Mouse (Mus musculus) hindbrain, postnatal 0 days (tissue): ENCODE data around the gene Bod1l. TPM values are rescaled to one million over a fixed set of nuclear protein-coding genes. Genes with fewer than 3 reads are reported as not detected.

ENCODE experiments used
- ATAC-seq: fragments of 200-750 bp; cut with Nextera tagmentation; 2 replicates; pipeline ENCODE4 v1.8.0; 2017; ENCODE audit warnings: mild to moderate bottlenecking, moderate TSS enrichment, moderate library complexity
- DNase-seq: peaks from one replicate; pipeline ENCODE4 v3.0.0-alpha.2; 2015; ENCODE audit warnings: low spot score
- H3K27ac ChIP-seq: fragments of 300-500 bp; sonication (generic); 2 replicates; pipeline ENCODE4 v1.5.1; 2014; ENCODE audit warnings: mild to moderate bottlenecking
- H3K27me3 ChIP-seq: fragments of 300-500 bp; sonication (generic); 2 replicates; pipeline ENCODE4 v1.6.1; 2014; ENCODE audit warnings: low read length, mixed read lengths; ENCODE audit not compliant: insufficient read depth
- H3K36me3 ChIP-seq: fragments of 300-500 bp; sonication (generic); 2 replicates; pipeline ENCODE4 v1.6.1; 2014; ENCODE audit warnings: low read length, mixed read lengths; ENCODE audit not compliant: insufficient read depth
- H3K4me1 ChIP-seq: fragments of 300-500 bp; sonication (generic); 2 replicates; pipeline ENCODE4 v1.6.1; 2014; ENCODE audit warnings: antibody characterized with exemption, low read length, mixed read lengths; ENCODE audit not compliant: insufficient read depth
- H3K4me2 ChIP-seq: fragments of 300-500 bp; sonication (generic); 2 replicates; pipeline ENCODE4 v1.6.1; 2014; ENCODE audit warnings: low read depth, mild to moderate bottlenecking, low read length, moderate library complexity, mixed read lengths
- H3K4me3 ChIP-seq: fragments of 300-500 bp; sonication (generic); 2 replicates; pipeline ENCODE4 v1.5.1; 2014; ENCODE audit warnings: low read length
- H3K9ac ChIP-seq: fragments of 300-500 bp; sonication (generic); replicated peaks from 2 replicates; pipeline ENCODE4 v1.6.1; 2014; ENCODE audit warnings: mild to moderate bottlenecking, low read length, moderate library complexity, mixed read lengths
- H3K9me3 ChIP-seq: fragments of 300-500 bp; sonication (generic); 2 replicates; pipeline ENCODE4 v1.6.1; 2016; ENCODE audit warnings: low read length, mixed read lengths
- CTCF ChIP-seq: IDR thresholded peaks from 2 replicates; pipeline ENCODE4 v1.5.1; 2016; ENCODE audit warnings: antibody characterized with exemption, control low read depth, low read depth
- WGBS: fragments of 180-500 bp; shearing (Covaris S2); extraction: QIAGEN DNeasy Blood & Tissue Kit; methylation state at CpG from one replicate; pipeline ENCODE4 v1.1.7; 2014; 5-methylcytosine and 5-hydroxymethylcytosine counted together
- polyA plus RNA-seq: library from polyadenylated mRNA; unstranded; fragments of >200 nt; fragmentation: Nextera tagmentation; extraction: Ambion mirVana; gene quantifications from 2 replicates; pipeline ENCODE4 v1.2.1, GENCODE M21; 2015
- total RNA-seq: library from RNA; depleted of rRNA; stranded (reverse); fragments of >200 nt; gene quantifications from 2 replicates; pipeline ENCODE4 v1.2.3, GENCODE M21; 2014; rRNA removed

Bod1l gene
- total RNA-seq (14.0 and 14.7 TPM in 2 replicates), polyA plus RNA-seq (29.4 and 29.5 TPM in 2 replicates)

DNA sequence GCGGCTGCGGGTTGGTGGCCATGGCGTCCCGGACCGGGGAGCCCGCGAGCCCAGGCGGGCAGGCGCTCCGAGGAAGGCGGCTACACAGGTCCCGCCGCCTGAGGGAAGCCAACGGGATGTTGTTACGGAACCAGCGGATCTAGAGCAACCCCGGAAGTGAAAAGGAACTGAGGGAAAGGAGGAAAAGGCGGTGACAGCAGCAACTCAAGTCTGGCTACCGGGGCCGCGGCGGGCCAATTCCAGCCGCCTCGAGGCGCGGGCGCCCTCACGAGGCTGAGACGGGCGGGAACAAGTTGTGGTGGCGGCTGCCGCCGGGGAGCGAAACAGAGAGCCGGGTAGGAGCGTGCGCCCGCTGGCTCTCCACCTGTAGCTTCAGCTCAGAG lies at the start of gene Bod1l:
Bod1l (minus strand) TSS at position 169 of the 383 bp plus-strand sequence.
- peak within 1 kb of the TSS; percentile 100 for H3K4me3 ChIP-seq
- H3K4me1 ChIP-seq, result peaks cover 11% of the 10 kb centered on the region
- WGBS, result under 1% methylated on average over 36 of the region's 38 CpGs
- no peaks in the 10 kb centered on the region for H3K36me3 ChIP-seq
- DNase-seq, result peak; percentile 97
- TF ChIP-seq CTCF, result peak; percentile 69
- ATAC-seq, result peak; percentile 96
- H3K27me3 ChIP-seq, result no peaks in the 10 kb centered on the region
- H3K4me2 ChIP-seq, result peak within 1 kb of the TSS; percentile 85
- peak within 1 kb of the TSS; percentile 79 for H3K27ac ChIP-seq
- H3K9ac ChIP-seq, result peak within 1 kb of the TSS; percentile 96
- no peaks in the 10 kb centered on the region for H3K9me3 ChIP-seq

DNA sequence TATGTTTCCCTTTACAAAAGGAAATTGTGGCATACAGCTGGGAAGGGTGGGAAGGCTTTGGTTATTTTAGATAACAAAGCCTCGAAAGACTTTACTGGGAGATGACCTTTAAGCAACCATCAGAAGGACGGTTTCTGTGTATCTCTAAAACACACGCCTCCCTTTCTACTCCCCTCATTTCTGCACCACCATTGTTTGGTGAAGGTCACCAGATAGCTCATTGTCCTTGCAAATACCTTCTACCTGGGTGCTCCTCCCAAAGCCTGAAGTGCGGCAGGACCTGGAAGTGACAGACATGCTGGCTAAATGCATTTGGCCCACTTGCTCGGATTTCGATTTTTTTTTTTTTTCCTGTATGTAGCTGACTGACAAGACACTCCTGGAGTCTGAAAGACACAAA lies 49.2 kb upstream of the Bod1l start:
- H3K27me3 ChIP-seq, result no peaks in the 10 kb centered on the region
- TF ChIP-seq CTCF, result no peak
- H3K4me3 ChIP-seq, result no peak overlapping the region
- ATAC-seq (no peak), DNase-seq (no peak)
- H3K27ac ChIP-seq, result no peak overlapping the region
- no peaks in the 10 kb centered on the region for H3K9me3 ChIP-seq
- H3K36me3 ChIP-seq, result no peaks in the 10 kb centered on the region
- H3K4me2 ChIP-seq, result no peak overlapping the region
- no peak overlapping the region for H3K9ac ChIP-seq
- H3K4me1 ChIP-seq, result peaks cover 6% of the 10 kb centered on the region; the same call in 1 of the 2 replicates
- WGBS, result 83% methylated on average over 6 of the region's 6 CpGs

DNA sequence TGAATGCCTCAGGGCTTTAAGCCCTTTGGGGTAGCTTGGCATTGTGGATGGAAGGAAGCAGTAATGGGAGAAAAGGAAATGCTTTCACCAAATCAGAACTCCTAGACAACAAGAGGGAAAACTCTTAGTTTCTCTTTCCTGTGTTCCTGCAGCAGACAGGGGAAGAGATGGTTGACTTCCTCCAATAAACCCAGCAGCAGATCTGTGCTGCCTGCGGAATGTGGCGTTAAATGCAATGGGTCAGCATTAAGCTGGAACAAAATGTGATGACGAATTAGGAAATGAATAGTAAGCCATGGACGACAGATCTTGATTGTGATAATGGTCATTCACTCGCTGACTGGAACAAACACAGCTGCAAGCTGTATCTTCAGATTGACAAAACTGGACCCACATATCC lies 46.8 kb upstream of the Bod1l start:
- 71% methylated on average over 5 of the region's 5 CpGs for WGBS
- Histone ChIP-seq H3K9ac (no peak overlapping the region), H3K4me2 (no peak overlapping the region), H3K9me3 (no peaks in the 10 kb centered on the region), H3K27me3 (no peaks in the 10 kb centered on the region), H3K36me3 (no peaks in the 10 kb centered on the region), H3K27ac (no peak overlapping the region), H3K4me3 (no peak overlapping the region), H3K4me1 (peaks cover 6% of the 10 kb centered on the region; the same call in 1 of the 2 replicates)
- TF ChIP-seq CTCF, result no peak
- no peak for DNase-seq
- ATAC-seq, result no peak

DNA sequence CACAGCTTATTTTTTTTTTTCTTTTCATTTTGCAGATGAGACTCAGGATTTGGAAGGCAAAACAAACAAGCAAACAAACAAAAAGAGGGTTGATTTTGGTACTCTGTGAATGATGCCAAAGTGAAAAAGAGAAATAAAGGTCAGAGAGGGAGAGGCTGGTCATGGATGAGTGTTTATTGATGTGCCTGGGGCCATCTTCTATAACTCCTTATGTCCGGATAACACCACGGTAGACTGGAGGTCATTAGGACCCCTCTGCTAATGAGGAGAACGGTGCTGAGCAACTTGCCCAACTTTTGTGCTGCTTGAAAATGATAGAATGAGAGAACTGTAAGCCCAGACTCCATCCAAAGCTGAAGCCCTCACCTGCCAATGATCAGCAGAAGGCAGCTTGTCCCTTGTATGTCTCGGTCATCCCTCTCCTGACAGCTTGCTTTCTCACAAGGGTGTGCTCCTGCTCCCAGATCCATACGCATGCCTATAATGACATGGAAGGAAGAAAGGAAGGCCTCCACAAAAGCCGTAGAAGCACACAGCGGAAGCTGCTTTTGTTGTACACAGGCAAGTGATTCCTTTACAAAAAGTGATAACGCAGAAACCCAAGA lies 45.2 kb upstream of the Bod1l start:
- no peaks in the 10 kb centered on the region for H3K27me3 ChIP-seq
- no peaks in the 10 kb centered on the region for H3K36me3 ChIP-seq
- 60% methylated on average over 8 of the region's 8 CpGs for WGBS
- no peak overlapping the region for H3K4me3 ChIP-seq
- peak overlapping the region; percentile 45; the same call in 1 of the 2 replicates for H3K27ac ChIP-seq
- no peak overlapping the region for H3K9ac ChIP-seq
- ATAC-seq (peak; percentile 50; the same call in 1 of the 2 replicates), DNase-seq (no peak)
- H3K9me3 ChIP-seq, result no peaks in the 10 kb centered on the region
- peaks cover 6% of the 10 kb centered on the region; the same call in 1 of the 2 replicates for H3K4me1 ChIP-seq
- peak overlapping the region; percentile 19; the same call in 1 of the 2 replicates for H3K4me2 ChIP-seq
- no peak for TF ChIP-seq CTCF

DNA sequence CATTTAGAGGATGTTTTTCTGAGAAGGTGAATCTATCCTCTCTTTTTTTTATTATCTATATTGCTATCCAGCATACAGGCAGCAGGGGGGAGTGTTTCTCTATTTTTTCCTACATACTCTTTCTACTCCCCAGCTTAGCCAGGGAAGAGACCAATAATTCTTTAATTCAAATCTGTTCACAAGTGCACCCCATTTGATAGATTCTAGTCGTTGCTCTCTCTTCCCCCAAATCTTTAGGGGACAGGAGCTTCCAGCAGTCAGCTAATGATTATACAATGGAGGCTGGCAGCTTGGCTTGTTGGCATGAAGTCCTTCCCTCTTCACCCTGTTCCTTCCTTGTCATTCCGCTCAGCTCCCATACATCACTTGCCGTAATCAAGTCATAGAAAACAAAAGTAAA lies 44.7 kb upstream of the Bod1l start:
- peaks cover 6% of the 10 kb centered on the region; the same call in 1 of the 2 replicates for H3K4me1 ChIP-seq
- no peak overlapping the region for H3K9ac ChIP-seq
- no peaks in the 10 kb centered on the region for H3K36me3 ChIP-seq
- 17% methylated on average over 3 of the region's 3 CpGs for WGBS
- ATAC-seq (peak; percentile 80), DNase-seq (peak; percentile 79)
- no peaks in the 10 kb centered on the region for H3K9me3 ChIP-seq
- no peak overlapping the region for H3K4me3 ChIP-seq
- 0 out of 2 replicates have a peak overlapping the region, but pooled peaks have one; percentile 13 for H3K27ac ChIP-seq
- H3K4me2 ChIP-seq, result peak overlapping the region; percentile 19; the same call in 1 of the 2 replicates
- TF ChIP-seq CTCF, result peak; percentile 67
- H3K27me3 ChIP-seq, result no peaks in the 10 kb centered on the region

DNA sequence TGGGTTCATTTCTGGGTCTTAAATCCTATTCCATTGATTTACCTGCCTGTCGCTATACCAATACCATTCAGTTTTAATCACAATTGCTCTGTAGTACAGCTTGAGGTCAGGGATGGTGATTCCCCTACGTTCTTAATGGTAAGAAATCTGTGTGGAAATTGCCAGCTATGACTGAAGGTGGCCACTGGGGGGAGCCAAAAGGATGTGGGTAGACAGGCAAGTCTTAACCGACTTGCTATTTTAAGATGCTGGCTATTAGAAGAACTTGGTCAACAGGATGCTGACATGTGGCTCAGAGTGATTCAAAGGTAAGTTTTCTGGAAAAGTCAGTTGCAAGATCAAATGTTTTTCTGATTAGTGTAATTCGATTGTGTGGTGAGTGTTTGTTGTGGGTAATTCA lies 43.6 kb upstream of the Bod1l start:
- H3K4me1 ChIP-seq, result peaks cover 6% of the 10 kb centered on the region; the same call in 1 of the 2 replicates
- ATAC-seq, result no peak
- H3K4me3 ChIP-seq, result no peak overlapping the region
- DNase-seq, result peak; percentile 85
- no peak overlapping the region for H3K4me2 ChIP-seq
- H3K9ac ChIP-seq, result no peak overlapping the region
- no peak overlapping the region for H3K27ac ChIP-seq
- H3K36me3 ChIP-seq, result no peaks in the 10 kb centered on the region
- TF ChIP-seq CTCF, result peak; percentile 87
- no peaks in the 10 kb centered on the region for H3K27me3 ChIP-seq
- no peaks in the 10 kb centered on the region for H3K9me3 ChIP-seq
- WGBS, result 13% methylated on average over 4 of the region's 4 CpGs

DNA sequence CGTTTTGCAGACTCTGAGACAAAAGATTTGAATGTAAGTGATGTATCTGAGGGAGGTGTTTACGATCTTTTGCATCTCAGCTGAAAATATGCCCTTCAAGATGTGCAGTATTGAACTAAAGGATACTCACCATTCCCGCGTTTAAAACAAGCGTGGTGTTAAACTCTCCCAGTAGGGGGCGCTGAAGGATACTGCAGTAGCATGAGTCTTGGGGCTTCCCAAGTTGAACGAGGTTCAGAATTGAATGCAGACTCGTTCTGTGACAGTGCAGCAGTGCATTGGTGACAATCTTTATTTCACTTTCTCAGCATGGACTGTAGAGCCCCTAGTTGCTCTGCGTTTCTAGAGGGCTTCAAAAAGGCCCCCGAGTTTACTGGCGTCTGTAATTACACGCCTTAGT lies 40.4 kb upstream of the Bod1l start:
- Histone ChIP-seq H3K4me1 (peaks cover 4% of the 10 kb centered on the region; the same call in 1 of the 2 replicates), H3K4me3 (no peak overlapping the region), H3K9ac (no peak overlapping the region), H3K36me3 (no peaks in the 10 kb centered on the region), H3K27me3 (no peaks in the 10 kb centered on the region), H3K27ac (no peak overlapping the region), H3K9me3 (no peaks in the 10 kb centered on the region), H3K4me2 (no peak overlapping the region)
- DNase-seq, result peak; percentile 90
- 23% methylated on average over 12 of the region's 12 CpGs for WGBS
- ATAC-seq, result peak; percentile 67; the same call in 1 of the 2 replicates
- TF ChIP-seq CTCF, result peak; percentile 86
